Mouse (Mus musculus) heart, embryonic 16.5 days (tissue): ENCODE results near the gene Sec24a. TPM values are rescaled to one million over a fixed set of nuclear protein-coding genes. Genes with fewer than 3 reads are reported as not detected.

Source experiments
- ATAC-seq: fragments of 200-750 bp; cut with Nextera tagmentation; replicated peaks from 2 replicates; pipeline ENCODE4 v1.8.0; 2017; ENCODE audit warnings: moderate number of reproducible peaks; ENCODE audit not compliant: insufficient read depth, low FRiP score; ENCODE audit errors: extremely low read depth
- H3K27ac ChIP-seq: fragments of 300-500 bp; sonication (generic); 2 replicates; pipeline ENCODE4 v1.5.1; 2014; ENCODE audit warnings: mild to moderate bottlenecking, low read length, control low read depth, moderate library complexity
- H3K27me3 ChIP-seq: fragments of 300-500 bp; sonication (generic); 2 replicates; pipeline ENCODE4 v1.6.1; 2014; ENCODE audit warnings: low read length, mixed read lengths; ENCODE audit not compliant: control insufficient read depth, insufficient read depth
- H3K36me3 ChIP-seq: fragments of 300-500 bp; sonication (generic); 2 replicates; pipeline ENCODE4 v1.6.1; 2014; ENCODE audit not compliant: control insufficient read depth, insufficient read depth
- H3K4me1 ChIP-seq: fragments of 300-500 bp; sonication (generic); 2 replicates; pipeline ENCODE4 v1.6.1; 2014; ENCODE audit warnings: low read length, mixed read lengths; ENCODE audit not compliant: control insufficient read depth, insufficient read depth
- H3K4me2 ChIP-seq: fragments of 300-500 bp; sonication (generic); 2 replicates; pipeline ENCODE4 v1.6.1; 2014; ENCODE audit warnings: low read depth, mild to moderate bottlenecking, control low read depth, low read length
- H3K4me3 ChIP-seq: fragments of 300-500 bp; sonication (generic); 2 replicates; pipeline ENCODE4 v1.5.1; 2014; ENCODE audit warnings: mild to moderate bottlenecking, control low read depth, low read length
- H3K9ac ChIP-seq: fragments of 300-500 bp; sonication (generic); 2 replicates; pipeline ENCODE4 v1.6.1; 2014; ENCODE audit warnings: low read length, control low read depth
- H3K9me3 ChIP-seq: fragments of 300-500 bp; sonication (generic); replicated peaks from 2 replicates; pipeline ENCODE4 v1.6.1; 2016; ENCODE audit warnings: low read length; ENCODE audit not compliant: control insufficient read depth
- WGBS: fragments of 180-500 bp; shearing (Covaris S2); extraction: QIAGEN DNeasy Blood & Tissue Kit; methylation state at CpG from one replicate; pipeline ENCODE4 v1.1.7; 2014; 5-methylcytosine and 5-hydroxymethylcytosine counted together
- polyA plus RNA-seq: library from polyadenylated mRNA; unstranded; fragments of >200 nt; fragmentation: Nextera tagmentation; extraction: Ambion mirVana; gene quantifications from 2 replicates; pipeline ENCODE4 v1.2.1, GENCODE M21; 2015

Gene Sec24a
- polyA plus RNA-seq, 1 experiment from 2014 or later: 10.7 TPM

- peak overlapping the region; percentile 40; the same call in 1 of the 2 replicates for H3K9ac ChIP-seq
These were observed 119.7 kb downstream of the Sec24a start for GRCm38 (mm10) chr11:51643761-51644160.

GRCm38 (mm10) chr11:51643202-51643601 lies 120.2 kb downstream of the Sec24a start:
- peaks cover 18% of the 10 kb centered on the region for H3K4me1 ChIP-seq
- H3K9ac ChIP-seq: peak overlapping the region; percentile 40; the same call in 1 of the 2 replicates
- H3K27ac ChIP-seq: peak overlapping the region; percentile 78
- WGBS: 56% methylated on average over 9 of the region's 9 CpGs
- 0 out of 2 replicates have a peak overlapping the region, but pooled peaks have one; percentile 18 for H3K4me3 ChIP-seq
- H3K4me2 ChIP-seq: peak overlapping the region; percentile 34
- H3K9me3 ChIP-seq: no peaks in the 10 kb centered on the region
- no peak for ATAC-seq
- H3K36me3 ChIP-seq: peaks cover 15% of the 10 kb centered on the region
- no peaks in the 10 kb centered on the region for H3K27me3 ChIP-seq

More at GRCm38 (mm10) chr11:51643761-51644160, 119.7 kb downstream of the Sec24a start:
- peaks cover 15% of the 10 kb centered on the region for H3K36me3 ChIP-seq
- H3K4me2 ChIP-seq: peak overlapping the region; percentile 34
- ATAC-seq: no peak
- H3K4me1 ChIP-seq: peaks cover 21% of the 10 kb centered on the region
- WGBS: 45% methylated on average over 15 of the region's 15 CpGs
- no peaks in the 10 kb centered on the region for H3K27me3 ChIP-seq
- H3K27ac ChIP-seq: peak overlapping the region; percentile 78
- H3K9me3 ChIP-seq: no peaks in the 10 kb centered on the region
- H3K4me3 ChIP-seq: peak overlapping the region; percentile 18; the same call in 1 of the 2 replicates

Other genes with a start within 250 kb of the Sec24a start
- gene Phykpl, start 178.9 kb downstream of the Sec24a start, polyA plus RNA-seq: 15.0 TPM in 2 replicates
- gene Hnrnpab, start 156.8 kb downstream of the Sec24a start, polyA plus RNA-seq: 251 and 280 TPM in 2 replicates
- 77.9 and 88.1 TPM in 2 replicates for gene Nhp2, start 143.9 kb downstream of the Sec24a start, polyA plus RNA-seq
- gene Rmnd5b, start 127.7 kb downstream of the Sec24a start, polyA plus RNA-seq: 37.1 and 38.2 TPM in 2 replicates
- gene N4bp3, start 112.8 kb downstream of the Sec24a start, polyA plus RNA-seq: 21.6 and 25.8 TPM in 2 replicates
- gene D930048N14Rik, start 112.7 kb downstream of the Sec24a start, polyA plus RNA-seq: 1.3 and 1.9 TPM in 2 replicates
- 66.3 and 75.5 TPM in 2 replicates for gene 0610009B22Rik, start 74.8 kb downstream of the Sec24a start, polyA plus RNA-seq
- 136 and 138 TPM in 2 replicates for gene Sar1b, start 53 bp upstream of the Sec24a start, polyA plus RNA-seq
- gene Jade2, start 94.0 kb upstream of the Sec24a start, polyA plus RNA-seq: 1.4 and 1.6 TPM in 2 replicates
- gene Cdkn2aipnl, start 204.0 kb upstream of the Sec24a start, polyA plus RNA-seq: 73.0 and 81.1 TPM in 2 replicates
- 278 and 286 TPM in 2 replicates for gene Ube2b, start 237.1 kb upstream of the Sec24a start, polyA plus RNA-seq
- gene Cdkl3, start 240.6 kb upstream of the Sec24a start, polyA plus RNA-seq: 10.8 and 12.7 TPM in 2 replicates